Mouse (Mus musculus): ENCODE measurements around the gene Clmn.

DNA sequence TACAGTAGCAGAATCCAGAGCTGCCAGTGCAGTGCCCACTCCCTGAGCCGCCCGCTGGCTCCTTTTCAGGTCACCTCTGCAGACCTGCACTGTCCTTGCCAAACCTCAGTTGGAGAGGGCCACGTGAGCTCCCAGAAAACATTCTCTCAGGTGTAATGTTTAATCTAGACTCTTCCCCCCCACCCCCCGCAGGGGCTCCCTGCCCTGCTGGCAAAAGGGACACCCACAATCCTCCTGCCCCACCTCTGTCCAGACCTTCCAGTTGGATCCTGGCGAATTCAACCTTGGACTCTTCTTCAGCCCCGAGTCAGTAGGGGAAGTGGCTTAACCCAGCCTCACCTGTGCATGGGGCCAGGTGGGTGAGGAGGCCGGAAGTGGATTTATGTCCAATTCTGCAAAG lies 1.2 kb downstream of the Clmn start:
- TF ChIP-seq POLR2A (IDR thresholded peaks at IDR 0.05; ENCODE audit: low read depth, low read length): no peak
- TF ChIP-seq CTCF (conservative IDR thresholded peaks at IDR 0.05; ENCODE audit: insufficient read depth, insufficient read length, low read depth, low read length): no peak

Data from kidney, adult 2 months (tissue).